Comparison of ENCODE assay signal across 28 mouse cellular contexts in genomic region chr13:5913201-5913600, GRCm38 (mm10). TPM values are rescaled to one million over a fixed set of nuclear protein-coding genes. Genes with fewer than 3 reads are reported as not detected.
DNase-seq lines count a peak whose midpoint lies in the region; ATAC-seq and TF ChIP-seq lines count a peak whose summit lies in the region.
"Had no signal": no experiment of that assay in that cellular context is flagged by ENCODE, and none has a peak within 500 bp of the region (broad histone marks: within the 10 kb centered on the region; RNA-seq: fewer than 3 reads in every experiment).

No protein-coding gene starts in this region.

- 61% methylated on average over 3 of the region's 3 CpGs for WGBS in intestine, embryonic 15.5 days
- 51% methylated on average over 3 of the region's 3 CpGs for WGBS in intestine, embryonic 16.5 days
- 36% methylated on average over 3 of the region's 3 CpGs for WGBS in intestine, postnatal 0 days
- WGBS in stomach, postnatal 0 days = 45% methylated on average over 3 of the region's 3 CpGs

- no peaks in the 10 kb centered on the region for H3K36me3 ChIP-seq in intestine, embryonic 15.5 days
- H3K36me3 ChIP-seq in intestine, embryonic 16.5 days (ENCODE audit: control insufficient read depth, insufficient read depth, low read length) = no peaks in the 10 kb centered on the region
- no peaks in the 10 kb centered on the region for H3K36me3 ChIP-seq in intestine, postnatal 0 days (ENCODE audit: control insufficient read depth, insufficient read depth)
- no peaks in the 10 kb centered on the region for H3K36me3 ChIP-seq in stomach, postnatal 0 days (ENCODE audit: control insufficient read depth, insufficient read depth, low read length)
- H3K36me3 ChIP-seq: forebrain, embryonic 10.5 days; G1E; heart, embryonic 10.5 days; heart, embryonic 13.5 days; hindbrain, embryonic 12.5 days had no signal

- H3K4me2 ChIP-seq in intestine, embryonic 15.5 days (replicated peaks) = no peak overlapping the region
- H3K4me2 ChIP-seq in intestine, embryonic 16.5 days (ENCODE audit: low read depth, low read length) = no peak overlapping the region
- H3K4me2 ChIP-seq in intestine, postnatal 0 days (replicated peaks; ENCODE audit: low read depth) = no peak overlapping the region
- no peak overlapping the region for H3K4me2 ChIP-seq in stomach, postnatal 0 days (replicated peaks; ENCODE audit: low read depth)
- H3K4me2 ChIP-seq: forebrain, embryonic 13.5 days; heart, embryonic 13.5 days; hindbrain, embryonic 12.5 days had no signal

- peak; percentile 34; the same call in 1 of the 2 replicates for ATAC-seq in intestine, embryonic 15.5 days
- ATAC-seq in intestine, embryonic 16.5 days = no peak
- peak; percentile 91 for ATAC-seq in intestine, postnatal 0 days
- peak; percentile 24; the same call in 1 of the 2 replicates for ATAC-seq in stomach, postnatal 0 days (ENCODE audit: low FRiP score, low TSS enrichment)
- ATAC-seq: forebrain, embryonic 13.5 days; forebrain, embryonic 16.5 days; hindbrain, embryonic 16.5 days had no signal

- H3K4me3 ChIP-seq in intestine, embryonic 15.5 days (replicated peaks) = no peak overlapping the region
- no peak overlapping the region for H3K4me3 ChIP-seq in intestine, embryonic 16.5 days (ENCODE audit: low read length)
- no peak overlapping the region for H3K4me3 ChIP-seq in intestine, postnatal 0 days (ENCODE audit: low read depth, low read length)
- no peak overlapping the region for H3K4me3 ChIP-seq in stomach, postnatal 0 days (ENCODE audit: low read depth, low read length)
- H3K4me3 ChIP-seq: forebrain, embryonic 10.5 days; forebrain, embryonic 13.5 days; heart, adult 2 months; heart, embryonic 10.5 days; heart, embryonic 13.5 days; hindbrain, embryonic 12.5 days had no signal

- DNase-seq in stomach, postnatal 0 days (ENCODE audit: low spot score) = no peak
- no peak for DNase-seq in thymus, postnatal 14 days
- DNase-seq in retina, postnatal 1 day = no peak
- DNase-seq: adrenal gland, adult 2 months; adrenal gland, postnatal 14 days; B cell, adult 2 months; cerebellum, adult 11 months; cerebellum, adult 2 months; cerebellum, adult 9-11 months; cerebellum, postnatal 25 days; embryo, embryonic 11 days; gastrocnemius, postnatal 10 days; gastrocnemius, postnatal 36 days; heart, adult 2 months; heart, postnatal 14 days; heart, postnatal 4 days had no signal

- no peak overlapping the region for H3K27ac ChIP-seq in intestine, embryonic 15.5 days
- H3K27ac ChIP-seq in intestine, embryonic 16.5 days (ENCODE audit: low read length) = no peak overlapping the region
- no peak overlapping the region for H3K27ac ChIP-seq in intestine, postnatal 0 days (ENCODE audit: low read depth, low read length)
- H3K27ac ChIP-seq in stomach, postnatal 0 days (replicated peaks) = no peak overlapping the region
- H3K27ac ChIP-seq: forebrain, embryonic 10.5 days; forebrain, embryonic 13.5 days; heart, adult 2 months; heart, embryonic 10.5 days; heart, embryonic 13.5 days; hindbrain, embryonic 12.5 days had no signal

- H3K4me1 ChIP-seq in intestine, embryonic 15.5 days (replicated peaks) = no peaks in the 10 kb centered on the region
- no peaks in the 10 kb centered on the region for H3K4me1 ChIP-seq in intestine, embryonic 16.5 days (ENCODE audit: control insufficient read depth, insufficient read depth, low read length)
- H3K4me1 ChIP-seq in intestine, postnatal 0 days (replicated peaks; ENCODE audit: control insufficient read depth, insufficient read depth, low read length) = no peaks in the 10 kb centered on the region
- no peaks in the 10 kb centered on the region for H3K4me1 ChIP-seq in stomach, postnatal 0 days (replicated peaks; ENCODE audit: control insufficient read depth, insufficient read depth)
- H3K4me1 ChIP-seq: forebrain, embryonic 10.5 days; forebrain, embryonic 13.5 days; heart, embryonic 10.5 days; heart, embryonic 13.5 days; hindbrain, embryonic 12.5 days had no signal

- TF ChIP-seq EP300 in stomach, postnatal 0 days (optimal IDR thresholded peaks at IDR 0.05) = no peak

- no peaks in the 10 kb centered on the region for H3K27me3 ChIP-seq in intestine, embryonic 15.5 days (replicated peaks)
- no peaks in the 10 kb centered on the region for H3K27me3 ChIP-seq in intestine, embryonic 16.5 days (replicated peaks; ENCODE audit: control insufficient read depth, insufficient read depth, low read length)
- H3K27me3 ChIP-seq in intestine, postnatal 0 days (replicated peaks; ENCODE audit: control insufficient read depth, insufficient read depth, low read length) = no peaks in the 10 kb centered on the region
- H3K27me3 ChIP-seq in stomach, postnatal 0 days (ENCODE audit: control insufficient read depth, insufficient read depth, low read length) = no peaks in the 10 kb centered on the region
- H3K27me3 ChIP-seq: CH12.LX; forebrain, embryonic 13.5 days; heart, embryonic 13.5 days; hindbrain, embryonic 12.5 days had no signal

- no peaks in the 10 kb centered on the region for H3K9me3 ChIP-seq in intestine, embryonic 15.5 days
- H3K9me3 ChIP-seq in intestine, embryonic 16.5 days (ENCODE audit: control insufficient read depth, low read length) = no peaks in the 10 kb centered on the region
- no peaks in the 10 kb centered on the region for H3K9me3 ChIP-seq in intestine, postnatal 0 days (ENCODE audit: control insufficient read depth)
- no peaks in the 10 kb centered on the region for H3K9me3 ChIP-seq in stomach, postnatal 0 days (ENCODE audit: control insufficient read depth, low read length)
- H3K9me3 ChIP-seq: forebrain, embryonic 10.5 days; forebrain, embryonic 13.5 days; G1E; heart, embryonic 10.5 days; heart, embryonic 13.5 days; hindbrain, embryonic 12.5 days had no signal

- no peak overlapping the region for H3K9ac ChIP-seq in intestine, embryonic 15.5 days
- no peak overlapping the region for H3K9ac ChIP-seq in intestine, embryonic 16.5 days (ENCODE audit: low read depth, low read length)
- H3K9ac ChIP-seq in intestine, postnatal 0 days (ENCODE audit: low read depth, low read length) = no peak overlapping the region
- H3K9ac ChIP-seq in stomach, postnatal 0 days (ENCODE audit: low read length) = no peak overlapping the region
- H3K9ac ChIP-seq: forebrain, embryonic 13.5 days; heart, embryonic 13.5 days; hindbrain, embryonic 12.5 days had no signal

- no peak for TF ChIP-seq CTCF in intestine, postnatal 0 days (IDR thresholded peaks at IDR 0.05; ENCODE audit: low read depth)
- no peak for TF ChIP-seq CTCF in stomach, postnatal 0 days (IDR thresholded peaks at IDR 0.05; ENCODE audit: low read depth)

RNA-seq across cellular contexts. Expression of gene Klf6, which starts 51.9 kb away (rescaled TPM):
- polyA plus RNA-seq in intestine, embryonic 15.5 days (2015; fragmentation: Nextera tagmentation; extraction: Ambion mirVana) = 72.3 and 79.5 TPM in 2 replicates
- 66.9 and 71.5 TPM in 2 replicates for polyA plus RNA-seq in intestine, embryonic 16.5 days (2015; fragmentation: Nextera tagmentation; extraction: Ambion mirVana)
- polyA plus RNA-seq in intestine, postnatal 0 days (2015; fragmentation: Nextera tagmentation; extraction: Ambion mirVana) = 64.4 and 65.3 TPM in 2 replicates
- polyA plus RNA-seq in stomach, postnatal 0 days (2015; fragmentation: Nextera tagmentation; extraction: Ambion mirVana) = 116 and 127 TPM in 2 replicates
